Mouse (Mus musculus): ENCODE results near the gene Map3k20. TPM values are rescaled to one million over a fixed set of nuclear protein-coding genes. Genes with fewer than 3 reads are reported as not detected.

Map3k20 gene
- total RNA-seq, 2 experiments from 2014 or later: 9.8 to 10.8 TPM

- no peak for TF ChIP-seq CTCF (IDR thresholded peaks at IDR 0.05)
- intact Hi-C loops (cut with DNase I): no loop called here
- Histone ChIP-seq H3K4me3 (no peak overlapping the region), H3K27ac (no peak overlapping the region)
- DNase-seq (ENCODE audit: extremely low spot score in 1 of 2, low spot score in 2 of 2): no peak
Measured at GRCm38 (mm10) chr2:72252510-72253505, 32.6 kb upstream of the Map3k20 start.

GRCm38 (mm10) chr2:72253882-72254281 lies 31.6 kb upstream of the Map3k20 start:
- TF ChIP-seq CTCF (IDR thresholded peaks at IDR 0.05): no peak
- DNase-seq (ENCODE audit: extremely low spot score in 1 of 2, low spot score in 2 of 2): no peak
- intact Hi-C loops (cut with DNase I): no loop called here
- H3K27ac ChIP-seq: no peak overlapping the region
- no peak overlapping the region for H3K4me3 ChIP-seq

GRCm38 (mm10) chr2:72254813-72255582 lies 30.4 kb upstream of the Map3k20 start:
- TF ChIP-seq CTCF (IDR thresholded peaks at IDR 0.05): no peak
- DNase-seq (ENCODE audit: extremely low spot score in 1 of 2, low spot score in 2 of 2): no peak
- Histone ChIP-seq H3K4me3 (no peak overlapping the region), H3K27ac (no peak overlapping the region)
- intact Hi-C loops (cut with DNase I): no loop called here

GRCm38 (mm10) chr2:72260704-72261103 lies 24.7 kb upstream of the Map3k20 start:
- TF ChIP-seq CTCF (IDR thresholded peaks at IDR 0.05): no peak
- DNase-seq (ENCODE audit: extremely low spot score in 1 of 2, low spot score in 2 of 2): no peak
- Histone ChIP-seq H3K4me3 (no peak overlapping the region), H3K27ac (no peak overlapping the region)
- intact Hi-C loops (cut with DNase I): no loop called here

- Histone ChIP-seq H3K27ac (no peak overlapping the region), H3K4me3 (no peak overlapping the region)
- intact Hi-C loops (cut with DNase I): no loop called here
- DNase-seq (ENCODE audit: extremely low spot score in 1 of 2, low spot score in 2 of 2): peak in 1 of 2 experiments; percentile 34
- no peak for TF ChIP-seq CTCF (IDR thresholded peaks at IDR 0.05)
Measured at GRCm38 (mm10) chr2:72262814-72263480, 22.5 kb upstream of the Map3k20 start.

- intact Hi-C loops (cut with DNase I): no loop called here
- Histone ChIP-seq H3K4me3 (no peak overlapping the region), H3K27ac (no peak overlapping the region)
- TF ChIP-seq CTCF (IDR thresholded peaks at IDR 0.05): no peak
- no peak for DNase-seq (ENCODE audit: extremely low spot score in 1 of 2, low spot score in 2 of 2)
Measured at GRCm38 (mm10) chr2:72267390-72267789, 18.0 kb upstream of the Map3k20 start.

GRCm38 (mm10) chr2:72269651-72270341 lies 15.6 kb upstream of the Map3k20 start:
- intact Hi-C loops (cut with DNase I): no loop called here
- DNase-seq (ENCODE audit: extremely low spot score in 1 of 2, low spot score in 2 of 2): no peak
- H3K27ac ChIP-seq: no peak overlapping the region
- no peak for TF ChIP-seq CTCF (IDR thresholded peaks at IDR 0.05)
- no peak overlapping the region for H3K4me3 ChIP-seq

GRCm38 (mm10) chr2:72278247-72278873 lies 7.1 kb upstream of the Map3k20 start:
- H3K27ac ChIP-seq: no peak overlapping the region
- intact Hi-C loops (cut with DNase I): no loop called here
- no peak overlapping the region for H3K4me3 ChIP-seq
- no peak for DNase-seq (ENCODE audit: extremely low spot score in 1 of 2, low spot score in 2 of 2)
- TF ChIP-seq CTCF (IDR thresholded peaks at IDR 0.05): no peak

- intact Hi-C loops (cut with DNase I): no loop called here
- DNase-seq (ENCODE audit: extremely low spot score in 1 of 2, low spot score in 2 of 2): no peak
- no peak overlapping the region for H3K4me3 ChIP-seq
- no peak overlapping the region for H3K27ac ChIP-seq
- no peak for TF ChIP-seq CTCF (IDR thresholded peaks at IDR 0.05)
Measured at GRCm38 (mm10) chr2:72280524-72280923, 4.9 kb upstream of the Map3k20 start.

- Histone ChIP-seq H3K27ac (no peak overlapping the region), H3K4me3 (no peak overlapping the region)
- no peak for DNase-seq (ENCODE audit: extremely low spot score in 1 of 2, low spot score in 2 of 2)
- TF ChIP-seq CTCF (IDR thresholded peaks at IDR 0.05): no peak
- intact Hi-C loops (cut with DNase I): no loop called here
Measured at GRCm38 (mm10) chr2:72281971-72282370, 3.5 kb upstream of the Map3k20 start.

- intact Hi-C loops (cut with DNase I): no loop called here
- no peak for TF ChIP-seq CTCF (IDR thresholded peaks at IDR 0.05)
- DNase-seq (ENCODE audit: extremely low spot score in 1 of 2, low spot score in 2 of 2): no peak
- Histone ChIP-seq H3K4me3 (no peak overlapping the region), H3K27ac (no peak overlapping the region)
Measured at GRCm38 (mm10) chr2:72282733-72283132, 2.7 kb upstream of the Map3k20 start.
